Mouse (Mus musculus) effector memory CD4-positive, alpha-beta T cell, adult 7 months (primary cell): ENCODE results near the gene Ino80d. TPM values are rescaled to one million over a fixed set of nuclear protein-coding genes. Genes with fewer than 3 reads are reported as not detected.

ENCODE experiments used
- polyA plus RNA-seq: library from polyadenylated mRNA; unstranded; fragments of 100-300 nt; shearing (Covaris generic); gene quantifications from one replicate; pipeline ENCODE4 v1.2.1, GENCODE M21; 2017

The Ino80d gene
- polyA plus RNA-seq: 26.3 TPM

DNA sequence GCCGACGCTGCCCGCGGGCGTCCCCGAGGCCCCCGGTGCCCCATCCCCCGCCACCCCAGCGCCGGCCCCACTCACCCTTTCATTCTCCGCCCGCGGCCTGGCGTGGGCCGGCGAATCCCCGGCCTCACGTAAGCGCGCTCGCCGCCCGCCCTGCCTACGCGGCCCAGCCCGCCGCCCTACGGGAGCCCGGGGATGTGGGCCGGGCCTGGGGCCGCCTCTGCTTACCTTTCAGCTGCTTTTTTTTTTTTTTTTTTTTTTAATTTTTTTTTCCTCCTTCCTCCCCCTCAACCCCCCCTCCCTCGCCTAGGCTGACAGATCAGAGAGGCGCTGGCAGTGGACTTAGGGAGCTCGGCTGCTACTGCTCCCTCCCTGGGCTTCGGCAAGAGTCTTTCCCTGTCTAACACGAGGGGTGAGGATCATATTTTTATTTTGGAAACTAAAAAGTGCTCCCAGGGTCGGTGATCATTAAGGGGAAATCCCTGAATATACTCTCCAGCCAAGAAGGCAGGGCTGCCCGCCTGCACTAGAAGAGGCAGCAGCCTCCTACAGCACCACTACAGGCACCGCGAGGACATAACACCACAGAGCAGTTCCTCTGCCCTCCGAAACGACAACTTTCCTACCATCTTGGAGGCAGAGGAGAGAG, at the start of gene Ino80d:
Gene Ino80d (minus strand): TSS at position 532 of the 646 bp plus-strand sequence.

Other genes starting within 250 kb of the Ino80d start
- 370 TPM for gene Eef1b2, start 62.2 kb upstream of the Ino80d start, polyA plus RNA-seq
- 71.3 TPM for gene Ndufs1, start 62.2 kb upstream of the Ino80d start, polyA plus RNA-seq
- gene Gpr1, start 99.9 kb upstream of the Ino80d start, polyA plus RNA-seq: 0.82 TPM
- gene Zdbf2, start 158.6 kb upstream of the Ino80d start, polyA plus RNA-seq: 0.57 TPM